Mouse (Mus musculus): ENCODE results near the gene Tns1.

DNA sequence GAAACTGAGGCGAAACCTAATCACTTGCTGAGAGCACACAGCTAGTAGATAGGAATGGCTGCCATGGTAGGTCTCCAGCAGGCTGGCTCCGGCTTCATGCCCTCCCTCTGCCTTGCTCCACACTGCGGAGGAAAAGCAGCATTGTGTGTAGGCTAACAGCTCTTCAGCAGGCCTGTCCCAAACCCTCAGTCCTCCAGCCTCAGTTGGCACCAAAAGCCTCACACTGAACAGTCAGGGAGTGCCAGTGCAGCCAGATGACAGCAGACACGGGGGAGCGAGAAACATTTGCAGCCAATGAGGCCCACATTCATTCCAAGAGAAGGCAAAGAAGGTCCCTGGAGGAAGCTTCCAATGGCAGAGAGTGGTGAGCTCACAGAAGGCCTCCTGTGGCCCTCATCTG, 91.3 kb downstream of the Tns1 start:
- TF ChIP-seq CTCF (conservative IDR thresholded peaks at IDR 0.05; ENCODE audit: low read length), result no peak
- TF ChIP-seq POU5F1 (IDR thresholded peaks at IDR 0.05; ENCODE audit: borderline replicate concordance, low read length), result no peak

Measured in E14TG2a.4 (cell line).